Mouse (Mus musculus): ENCODE results near the gene Hsd3b7.
"Not testable (repeated sequence)": the region's sequence is repeated elsewhere in the genome, so short reads cannot be mapped to it uniquely, and the experiment has no call there.

Hsd3b7 gene

GRCm38 (mm10) chr7:127800435-127801009 lies at the start of gene Hsd3b7:
Hsd3b7 (plus strand) TSS chr7:127800604.
- peak; percentile 53 to 59 for DNase-seq

GRCm38 (mm10) chr7:127751619-127752018 lies 48.8 kb upstream of the Hsd3b7 start:
- no peak for DNase-seq

GRCm38 (mm10) chr7:127752069-127752468 lies 48.3 kb upstream of the Hsd3b7 start:
- no peak for DNase-seq

GRCm38 (mm10) chr7:127753158-127753557 lies 47.2 kb upstream of the Hsd3b7 start:
- no peak for DNase-seq

- no peak for DNase-seq
Observed at GRCm38 (mm10) chr7:127753741-127754140, 46.7 kb upstream of the Hsd3b7 start.

- DNase-seq = no peak
Observed at GRCm38 (mm10) chr7:127759716-127760115, 40.7 kb upstream of the Hsd3b7 start.

- DNase-seq = no peak
Observed at GRCm38 (mm10) chr7:127760478-127760877, 39.9 kb upstream of the Hsd3b7 start.

GRCm38 (mm10) chr7:127761026-127761425 lies 39.4 kb upstream of the Hsd3b7 start:
- DNase-seq = no peak

GRCm38 (mm10) chr7:127763642-127764041 lies 36.8 kb upstream of the Hsd3b7 start:
- no peak for DNase-seq

GRCm38 (mm10) chr7:127765756-127766155 lies 34.6 kb upstream of the Hsd3b7 start:
- DNase-seq = no peak

- DNase-seq = no peak
Observed at GRCm38 (mm10) chr7:127766851-127767609, 33.4 kb upstream of the Hsd3b7 start.

GRCm38 (mm10) chr7:127767671-127768345 lies 32.6 kb upstream of the Hsd3b7 start:
- no peak for DNase-seq

GRCm38 (mm10) chr7:127768346-127768996 lies 31.9 kb upstream of the Hsd3b7 start:
- no peak for DNase-seq

- peak; percentile 37 to 67 for DNase-seq
Observed at GRCm38 (mm10) chr7:127768997-127769593, 31.3 kb upstream of the Hsd3b7 start.

- DNase-seq = peak; percentile 67 to 70
Observed at GRCm38 (mm10) chr7:127769651-127770038, 30.8 kb upstream of the Hsd3b7 start, which contains the start of gene Orai3. Orai3 (plus strand) TSS chr7:127769815.

GRCm38 (mm10) chr7:127770039-127770905 lies 30.1 kb upstream of the Hsd3b7 start:
- DNase-seq = no peak

- no peak for DNase-seq
Observed at GRCm38 (mm10) chr7:127771262-127771661, 29.1 kb upstream of the Hsd3b7 start.

GRCm38 (mm10) chr7:127772080-127772479 lies 28.3 kb upstream of the Hsd3b7 start:
- no peak for DNase-seq

- no peak for DNase-seq
Observed at GRCm38 (mm10) chr7:127772557-127772956, 27.8 kb upstream of the Hsd3b7 start.

- DNase-seq = peak; percentile 49 to 63
Observed at GRCm38 (mm10) chr7:127773664-127774384, 26.6 kb upstream of the Hsd3b7 start.

GRCm38 (mm10) chr7:127775837-127776236 lies 24.6 kb upstream of the Hsd3b7 start:
- not testable (repeated sequence) for DNase-seq

Measured in thymus, adult 18-20 months (tissue).